Mouse (Mus musculus) thymus, adult 2 months (tissue): ENCODE measurements around the gene Mcl1.

Experiments
- CTCF ChIP-seq: fragments of 200-500 bp; IDR thresholded peaks from 2 replicates; pipeline ENCODE4 v1.5.1; 2012; ENCODE audit warnings: mild to moderate bottlenecking, control low read depth, low read length, moderate library complexity, borderline replicate concordance; ENCODE audit not compliant: control insufficient read depth, poor library complexity, insufficient read depth; ENCODE audit errors: extremely low read depth
- POLR2A ChIP-seq: fragments of 200-500 bp; IDR thresholded peaks from 2 replicates; pipeline ENCODE4 v1.6.1; 2012; ENCODE audit warnings: mild to moderate bottlenecking, low read length, control low read depth, moderate library complexity; ENCODE audit not compliant: control insufficient read depth, poor library complexity, insufficient read depth; ENCODE audit errors: extremely low read depth

DNA sequence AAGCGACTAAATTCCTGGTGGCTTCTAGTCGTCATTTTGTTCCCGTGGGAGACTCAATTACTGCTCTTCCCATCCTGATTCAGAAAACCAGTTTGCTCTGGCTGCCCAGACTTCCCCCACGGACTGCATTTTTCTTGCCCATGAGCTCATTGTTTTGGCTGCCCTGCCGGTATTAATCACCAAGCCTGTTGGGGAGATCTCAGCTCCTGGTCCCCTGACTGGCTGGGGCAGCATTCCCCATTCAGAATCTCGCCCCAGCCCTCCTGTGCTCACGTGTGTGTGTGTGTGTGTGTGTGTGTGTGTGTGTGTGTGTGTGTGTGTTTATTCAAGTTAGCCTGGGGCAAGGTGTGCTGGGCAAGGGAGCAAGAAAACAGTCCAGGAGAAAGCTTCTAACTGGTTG lies 9.4 kb downstream of the Mcl1 start:
- no peak for TF ChIP-seq CTCF
- TF ChIP-seq POLR2A, result no peak
